Mouse (Mus musculus) heart, adult 11 months (tissue): Measurements from ENCODE around the gene Enpp6.
A peak's percentile ranks its signal among the peaks of the same experiment; 100 is the strongest.

Experiments used
- DNase-seq: peaks from one replicate; pipeline ENCODE4 v3.0.0; 2022

The Enpp6 gene

DNA sequence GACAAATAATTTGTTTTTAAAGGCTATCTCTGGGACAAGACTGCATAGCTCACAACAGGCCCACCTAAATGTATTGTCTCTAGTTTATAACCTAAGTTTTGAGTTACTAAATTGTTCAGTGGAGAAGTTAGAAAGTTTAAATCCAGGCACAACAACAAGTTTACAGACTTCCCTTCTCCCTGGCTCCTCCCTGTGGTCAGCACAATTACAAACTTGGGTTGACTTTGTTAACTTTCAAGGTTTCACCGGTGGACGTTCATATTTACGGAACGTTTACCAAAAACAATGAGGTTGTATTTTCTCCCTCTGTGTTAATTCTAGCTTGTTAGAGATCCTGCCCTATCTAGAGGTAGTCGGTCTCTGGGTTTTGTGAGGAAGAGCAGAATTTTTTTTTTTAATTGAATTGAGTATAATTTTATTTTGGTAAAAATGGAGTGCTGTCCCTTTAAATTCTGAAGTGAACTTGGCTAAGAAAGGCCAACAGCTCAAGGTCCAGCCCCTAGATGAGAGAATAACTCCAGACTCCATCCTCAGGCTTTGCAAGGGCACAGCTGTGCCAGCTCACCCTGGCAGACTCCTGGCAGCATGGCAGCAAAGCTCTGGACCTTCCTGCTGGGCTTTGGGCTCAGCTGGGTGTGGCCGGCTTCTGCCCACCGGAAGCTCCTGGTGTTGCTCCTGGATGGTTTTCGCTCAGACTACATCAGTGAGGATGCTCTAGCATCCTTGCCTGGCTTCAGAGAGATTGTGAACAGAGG, at the start of gene Enpp6:
Gene Enpp6 (plus strand): TSS at position 502 of the 755 bp plus-strand sequence.
- DNase-seq: peak; percentile 87

DNA sequence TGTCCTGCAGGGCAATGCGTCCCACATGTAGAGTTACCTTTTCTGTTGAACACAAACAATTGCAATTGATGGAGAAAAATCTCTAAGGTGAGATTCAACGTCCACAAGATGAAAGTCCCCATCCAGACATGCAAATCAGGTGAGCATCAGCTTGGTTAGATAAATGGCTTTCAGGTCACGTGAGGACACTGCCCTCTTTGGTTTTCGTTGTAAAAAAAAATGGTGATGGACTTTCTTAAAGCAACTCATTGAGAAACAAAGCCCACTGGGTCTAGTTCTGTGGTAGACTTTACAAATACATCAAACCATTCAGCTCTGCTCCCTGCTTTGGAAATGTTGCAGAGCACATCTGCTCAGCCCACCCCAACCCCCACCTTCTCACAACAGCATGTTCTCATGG, 48.5 kb upstream of the Enpp6 start:
- no peak for DNase-seq

DNA sequence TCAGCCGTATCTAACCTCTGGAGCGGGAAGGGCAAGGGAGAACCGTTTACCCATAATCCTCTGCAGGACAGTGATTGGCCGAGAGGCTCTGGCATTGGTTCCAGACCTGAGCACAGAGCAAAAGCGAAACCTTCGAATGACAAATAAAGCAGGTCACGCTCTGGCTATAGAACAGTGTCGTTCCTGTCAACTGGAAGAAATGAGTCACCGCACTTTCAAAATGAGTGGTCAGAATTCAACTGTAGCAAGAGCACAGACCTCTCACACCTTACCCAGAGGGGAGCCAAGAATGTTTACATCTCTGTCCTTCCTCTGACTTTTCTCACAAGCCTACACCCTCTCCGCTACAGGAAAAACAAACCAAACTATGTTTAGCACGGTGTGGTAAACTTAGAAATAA, 45.4 kb upstream of the Enpp6 start:
- peak; percentile 99 for DNase-seq

- peak; percentile 91 for DNase-seq
These were observed 44.7 kb upstream of the Enpp6 start for GRCm38 (mm10) chr8:46941731-46942650.

- DNase-seq: peak; percentile 74
These were observed 44.0 kb upstream of the Enpp6 start for GRCm38 (mm10) chr8:46942651-46943024.

DNA sequence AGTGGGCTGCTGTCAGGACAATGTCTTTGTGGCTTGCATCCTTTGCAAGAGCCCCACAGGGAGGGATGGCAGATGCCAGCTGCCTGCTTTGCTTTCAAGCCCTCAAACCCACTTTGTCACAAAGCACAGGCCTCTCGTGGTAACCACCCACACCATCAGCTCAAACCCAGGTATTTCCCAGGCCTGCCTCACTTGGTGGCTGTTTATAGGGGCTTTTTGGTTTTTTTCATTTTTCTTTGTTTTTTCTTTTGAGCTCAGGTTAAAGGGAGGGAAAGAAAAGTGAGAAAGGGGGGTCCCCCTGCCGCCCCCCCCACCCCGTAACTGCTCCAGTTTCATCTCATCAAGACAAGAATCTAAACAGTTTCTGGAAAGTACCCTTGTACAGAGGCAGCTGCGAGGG, 43.4 kb upstream of the Enpp6 start:
- no peak for DNase-seq

DNA sequence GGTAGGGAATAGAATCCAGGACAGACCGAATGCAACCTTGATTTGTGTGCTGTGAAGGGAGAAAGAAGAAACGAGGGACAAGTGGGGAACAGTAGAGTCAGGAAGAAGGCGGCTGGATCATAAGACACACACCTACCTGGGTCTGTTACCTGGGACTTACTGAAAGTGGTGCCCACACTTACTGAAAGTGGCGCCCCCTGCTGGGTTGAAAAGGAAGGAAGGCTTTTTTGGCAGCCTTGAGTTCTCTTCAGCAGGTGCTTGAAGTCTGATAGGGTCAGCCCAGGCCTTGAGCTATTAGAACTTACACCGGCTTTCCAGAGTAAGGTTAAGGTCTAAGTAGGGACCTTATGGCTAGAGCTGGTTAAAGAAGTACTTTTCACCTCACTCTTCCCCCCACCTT, 40.5 kb upstream of the Enpp6 start:
- peak; percentile 87 for DNase-seq

GRCm38 (mm10) chr8:46948091-46948757, 38.5 kb upstream of the Enpp6 start:
- peak; percentile 85 for DNase-seq

GRCm38 (mm10) chr8:46953472-46953871, 33.2 kb upstream of the Enpp6 start:
- DNase-seq: peak; percentile 91

DNA sequence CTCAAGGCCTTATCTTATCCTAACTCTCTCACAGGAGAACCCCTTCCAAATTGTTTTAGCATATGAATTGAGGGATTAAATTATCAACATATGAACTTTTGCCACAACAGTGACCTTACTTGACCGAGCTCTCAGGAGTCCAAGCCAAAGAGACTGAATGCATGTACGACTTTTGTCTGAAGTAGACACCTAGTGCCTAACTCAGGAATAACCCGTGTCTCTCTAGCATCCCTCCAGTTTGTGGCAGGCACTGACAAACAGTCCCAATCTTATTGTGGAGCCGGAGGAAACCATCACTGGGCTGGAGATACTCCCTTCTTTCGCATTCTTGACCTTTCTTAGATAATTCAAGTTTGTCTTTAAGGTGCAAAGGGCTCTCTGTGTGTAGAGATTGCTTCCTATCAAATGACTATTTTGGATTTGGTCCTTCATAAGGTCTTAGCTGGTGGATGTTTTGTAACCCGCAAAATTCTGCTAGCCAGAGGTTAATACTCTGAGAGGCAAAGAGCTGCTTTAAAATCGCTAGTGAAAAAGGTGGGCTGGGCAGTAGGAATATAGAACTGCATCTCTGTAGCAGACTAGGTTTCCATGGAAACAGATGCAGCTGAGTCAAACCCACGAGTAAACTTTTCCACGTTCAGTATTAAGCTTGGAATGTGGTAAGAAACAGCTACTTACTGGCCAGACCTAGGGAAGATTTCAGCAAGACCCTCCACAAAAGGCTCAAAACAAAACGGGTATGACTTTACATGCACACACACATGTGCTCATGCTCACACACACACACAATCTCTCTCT, 23.9 kb upstream of the Enpp6 start:
- peak; percentile 14 for DNase-seq

GRCm38 (mm10) chr8:46963619-46964145, 23.0 kb upstream of the Enpp6 start:
- DNase-seq: peak; percentile 71

GRCm38 (mm10) chr8:46965812-46966211, 20.9 kb upstream of the Enpp6 start:
- DNase-seq: peak; percentile 90

- peak; percentile 79 for DNase-seq
These were observed 18.0 kb upstream of the Enpp6 start for GRCm38 (mm10) chr8:46968721-46969120.

- no peak for DNase-seq
These were observed 17.3 kb upstream of the Enpp6 start for GRCm38 (mm10) chr8:46969386-46969785.

GRCm38 (mm10) chr8:46977376-46977775, 9.3 kb upstream of the Enpp6 start:
- DNase-seq: peak; percentile 23

DNA sequence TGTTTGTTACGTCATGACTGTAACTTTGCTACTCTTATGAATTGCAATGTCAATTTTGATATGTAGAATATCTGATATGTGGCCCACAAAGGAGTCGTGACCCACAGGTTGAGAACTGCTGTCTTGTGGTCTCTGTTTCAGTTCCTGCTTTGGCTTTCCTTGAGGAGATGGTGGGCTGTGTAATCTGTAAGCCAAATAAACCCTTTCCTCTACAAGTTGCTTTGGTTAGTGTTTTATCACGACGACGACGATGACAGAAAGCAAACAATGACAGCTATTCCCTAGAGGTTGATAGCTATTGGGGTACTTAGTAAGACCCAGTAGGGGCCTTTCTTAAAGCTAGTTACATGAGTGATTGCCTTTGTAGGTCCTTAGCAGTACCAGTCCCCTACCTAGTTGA, 4.5 kb upstream of the Enpp6 start:
- peak; percentile 81 for DNase-seq

DNA sequence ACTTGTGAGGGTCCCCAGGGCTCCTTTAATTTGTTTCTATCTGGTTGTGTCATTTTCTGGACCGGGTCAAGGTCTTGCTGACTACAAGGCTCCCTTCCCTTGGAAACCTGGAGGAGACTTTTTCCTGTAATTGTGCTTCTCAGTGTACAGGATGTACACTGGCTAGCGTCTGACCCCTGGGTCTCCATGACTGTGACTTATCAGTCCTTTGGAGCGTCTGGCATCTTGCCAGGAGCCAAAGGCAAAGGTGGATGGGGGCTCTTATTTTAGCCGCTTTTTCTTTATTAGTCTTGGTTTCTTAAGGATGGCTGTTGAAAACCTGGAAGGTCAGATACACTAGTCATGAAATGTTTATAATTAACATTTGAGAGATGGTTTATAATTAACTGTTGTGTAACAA, 3.9 kb upstream of the Enpp6 start:
- peak; percentile 99 for DNase-seq

GRCm38 (mm10) chr8:46984647-46985046, 2.0 kb upstream of the Enpp6 start:
- DNase-seq: peak; percentile 91

- DNase-seq: peak; percentile 85
These were observed 1.7 kb downstream of the Enpp6 start for GRCm38 (mm10) chr8:46988366-46988765.

DNA sequence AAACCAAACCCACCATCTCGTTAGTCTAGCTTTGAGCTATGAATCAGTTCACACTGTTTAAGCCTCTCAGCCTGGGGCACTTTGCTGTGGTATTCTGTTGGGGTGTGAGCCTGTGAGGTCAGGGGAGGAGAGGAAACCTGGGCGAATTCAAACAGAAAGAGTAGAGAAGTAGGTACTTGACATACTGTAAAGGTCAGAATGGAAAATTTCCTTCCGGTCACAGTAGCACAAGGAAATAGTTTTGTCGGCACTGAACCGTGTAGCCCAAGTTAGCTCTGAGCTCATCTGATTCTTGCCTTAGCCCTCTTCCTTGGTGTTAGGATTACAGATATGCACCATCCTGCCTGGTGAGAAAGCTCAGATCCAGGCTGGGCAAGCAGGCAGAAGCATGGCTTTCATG, 4.4 kb downstream of the Enpp6 start:
- peak; percentile 82 for DNase-seq

GRCm38 (mm10) chr8:46992579-46992978, 5.9 kb downstream of the Enpp6 start:
- DNase-seq: peak; percentile 87
